Mouse (Mus musculus) spleen, adult 18-20 months (tissue): ENCODE results near the gene Bicral.
"Not testable (repeated sequence)": the region's sequence is repeated elsewhere in the genome, so short reads cannot be mapped to it uniquely, and the experiment has no call there.

Source experiments
- DNase-seq, 2 experiments: peaks; one replicate each; pipeline ENCODE4 v3.0.0; 2022; ENCODE audit warnings: mixed read lengths in 2 of 2

Bicral gene

DNA sequence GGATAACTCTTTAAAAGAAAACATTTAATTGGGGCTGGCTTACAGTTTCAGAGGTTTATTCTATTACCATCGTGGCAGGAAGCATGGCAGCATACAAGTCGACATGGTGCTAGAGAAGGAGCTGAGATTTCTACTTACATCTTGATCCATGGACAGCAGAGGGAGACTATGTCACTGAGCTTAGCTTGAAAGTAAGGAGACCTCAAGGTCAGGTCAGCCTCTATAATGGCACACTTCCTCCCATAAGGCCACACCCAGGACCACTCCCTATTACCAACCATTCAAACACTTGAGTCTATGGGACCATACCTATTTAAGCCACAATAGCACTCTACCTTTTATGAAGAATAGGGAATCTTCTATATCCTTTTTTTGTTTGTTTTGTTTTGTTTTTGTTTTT lies 65.3 kb downstream of the Bicral start:
- DNase-seq = no peak

DNA sequence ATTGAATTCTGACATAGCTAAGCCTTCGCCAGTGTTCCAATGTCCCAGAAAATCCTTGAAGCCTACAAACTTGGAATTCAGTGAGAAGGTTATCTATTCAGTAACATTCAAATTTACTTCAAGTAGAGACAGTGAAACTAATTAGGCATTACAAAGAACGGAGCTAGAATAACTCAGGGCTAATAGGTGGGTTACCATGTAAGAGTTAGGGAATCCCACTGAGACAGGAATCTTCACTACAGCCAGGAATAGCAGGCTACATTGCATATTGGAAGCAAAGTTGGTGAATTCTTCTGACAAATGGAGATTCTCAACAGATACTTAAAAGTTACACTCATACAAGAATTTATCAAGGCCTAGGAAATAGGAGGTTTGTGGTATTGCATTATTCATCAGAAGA lies 70.3 kb downstream of the Bicral start:
- DNase-seq = not testable (repeated sequence)

DNA sequence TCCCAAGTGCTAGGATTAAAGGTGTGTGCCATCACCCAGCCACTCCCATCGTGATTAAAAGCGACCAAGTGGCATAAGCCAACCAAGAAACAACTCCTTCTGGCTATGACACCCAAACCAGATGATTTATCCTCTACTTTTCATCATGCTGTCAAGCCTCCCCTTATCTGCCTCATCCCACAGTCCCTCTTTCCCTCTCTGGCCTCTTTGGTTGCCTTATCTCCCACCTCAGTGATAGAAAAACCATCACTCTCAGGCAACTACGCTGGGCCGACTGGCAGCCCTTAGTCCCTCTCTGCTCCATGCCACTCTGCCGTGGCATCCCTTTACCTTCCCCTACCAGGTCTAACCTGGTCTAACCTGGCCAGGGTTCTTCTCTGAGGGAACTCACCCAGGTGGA lies 71.3 kb downstream of the Bicral start:
- DNase-seq = no peak

DNA sequence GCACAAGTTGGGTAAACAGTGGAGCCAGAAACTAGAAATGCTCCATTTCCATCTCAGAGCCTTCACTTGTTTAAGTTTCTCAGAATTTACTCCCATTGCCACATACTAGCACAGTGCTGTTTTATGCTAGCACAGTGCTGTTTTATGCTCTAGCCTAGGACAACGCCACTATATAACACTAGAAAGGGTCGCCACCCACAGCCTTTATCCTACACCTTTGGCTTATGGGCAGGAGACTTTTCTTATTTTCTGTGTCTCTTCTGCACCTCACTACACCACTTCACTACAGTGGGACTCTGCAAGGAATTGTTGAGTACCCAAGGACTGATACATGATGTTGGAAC lies 75.1 kb downstream of the Bicral start:
- no peak for DNase-seq

- peak; percentile 84 to 90 for DNase-seq
Measured at GRCm38 (mm10) chr17:46782341-46783221, 75.7 kb downstream of the Bicral start, which contains the start of gene Rpl7l1. Gene Rpl7l1, minus strand, starts transcription at chr17:46782672.

GRCm38 (mm10) chr17:46781876-46782275 lies 76.4 kb downstream of the Bicral start:
- no peak for DNase-seq

GRCm38 (mm10) chr17:46776087-46776486 lies 82.2 kb downstream of the Bicral start:
- no peak for DNase-seq

DNA sequence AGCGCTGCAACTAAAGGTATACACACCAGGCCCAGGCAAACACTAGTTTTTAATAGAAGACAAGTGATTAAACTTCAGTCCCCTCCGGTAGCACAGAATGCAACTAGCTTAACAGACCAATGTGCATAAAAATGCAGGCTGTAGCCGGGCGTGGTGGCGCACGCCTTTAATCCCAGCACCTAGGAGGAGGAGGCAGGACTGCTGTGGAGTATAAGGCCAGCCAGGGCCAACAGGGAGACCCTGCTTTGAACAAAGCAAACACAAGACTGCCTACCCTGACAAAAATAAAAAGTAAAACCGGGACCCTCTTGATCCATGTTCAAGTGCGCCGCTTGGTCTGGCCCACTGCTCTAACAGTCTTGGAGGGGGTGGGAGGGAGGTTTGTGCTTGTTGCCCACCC lies 83.2 kb downstream of the Bicral start:
- DNase-seq = no peak

GRCm38 (mm10) chr17:46774131-46774472 lies 84.2 kb downstream of the Bicral start:
- DNase-seq = no peak

DNA sequence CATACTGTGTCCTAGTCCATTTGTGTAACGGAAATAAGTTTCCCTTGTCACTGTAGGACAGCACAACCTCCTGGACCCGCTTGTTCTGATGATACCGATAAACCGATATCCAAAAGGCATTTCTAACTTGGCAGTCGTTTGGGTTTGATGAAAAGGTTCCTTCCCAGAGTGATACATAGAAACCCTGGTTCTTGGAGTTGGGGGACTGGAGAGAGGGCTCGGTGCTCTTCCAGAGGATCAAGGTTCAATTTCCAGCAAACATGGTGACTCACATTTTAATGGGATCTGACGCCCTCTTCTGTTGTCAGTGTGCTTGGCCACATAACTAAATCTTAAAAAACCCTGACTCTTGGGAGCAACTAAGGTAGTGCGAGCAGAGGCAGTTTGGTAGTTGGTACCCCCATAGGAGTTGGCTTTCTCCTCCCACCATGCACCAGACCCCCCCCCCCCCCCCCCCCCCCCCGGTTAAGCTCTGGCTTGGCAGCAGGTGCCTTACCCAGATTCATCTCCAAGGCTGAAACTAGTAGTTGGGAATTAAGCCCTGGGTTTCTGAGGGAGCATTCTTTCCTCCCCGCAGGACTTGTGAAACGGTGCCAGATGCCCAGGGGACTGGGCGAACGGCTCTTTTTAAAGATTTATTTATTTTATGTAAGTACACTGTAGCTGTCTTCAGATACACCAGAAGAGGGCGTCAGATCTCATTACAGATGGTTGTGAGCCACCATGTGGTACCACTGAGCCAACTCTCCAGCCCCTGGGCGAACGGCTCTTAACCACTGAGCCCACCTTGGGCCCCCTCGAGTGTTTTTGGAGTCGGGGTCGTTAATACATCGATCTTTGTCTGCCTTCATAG lies 84.8 kb downstream of the Bicral start:
- DNase-seq = no peak

GRCm38 (mm10) chr17:46772404-46773277 lies 85.6 kb downstream of the Bicral start, which contains the start of gene 2310039H08Rik:
Gene 2310039H08Rik, plus strand, starts transcription at chr17:46772635.
- peak; percentile 66 to 75 for DNase-seq

DNA sequence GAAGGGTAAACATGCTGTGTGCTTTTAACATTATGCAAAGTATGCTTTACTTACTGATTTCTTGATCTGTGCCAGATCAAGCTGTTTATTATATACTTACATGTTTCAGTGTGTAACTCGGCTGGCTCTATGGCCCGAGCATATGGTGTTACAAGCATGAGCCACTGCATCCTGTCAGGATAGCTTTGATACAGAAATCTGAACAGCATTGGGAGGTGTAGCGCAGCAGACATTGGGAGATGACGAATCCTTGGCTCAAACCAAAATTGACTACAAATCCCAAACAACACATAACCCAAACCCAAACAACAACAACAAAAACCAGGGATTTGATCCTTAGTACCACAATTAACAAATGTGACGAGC lies 86.3 kb downstream of the Bicral start:
- no peak for DNase-seq

DNA sequence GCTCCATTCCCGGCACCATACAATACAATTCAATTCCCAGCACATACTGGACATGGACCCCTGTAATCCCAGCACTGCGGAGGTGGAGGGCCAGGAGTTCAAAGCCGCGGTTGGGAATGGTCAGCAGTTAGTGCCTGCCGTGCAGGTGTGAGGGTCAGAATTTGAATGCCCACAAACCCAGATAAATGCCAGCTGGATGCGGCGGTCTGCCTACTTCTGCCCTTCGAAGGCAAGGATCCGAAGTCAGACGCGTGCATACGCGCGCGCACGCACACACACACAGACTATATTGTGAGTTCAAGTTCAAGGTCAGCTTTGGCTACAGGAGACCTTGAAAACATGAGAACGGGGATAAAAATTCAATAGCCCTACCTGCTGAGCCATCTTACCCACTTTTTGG lies 86.7 kb downstream of the Bicral start:
- DNase-seq = no peak

GRCm38 (mm10) chr17:46771025-46771424 lies 87.3 kb downstream of the Bicral start:
- DNase-seq = no peak

DNA sequence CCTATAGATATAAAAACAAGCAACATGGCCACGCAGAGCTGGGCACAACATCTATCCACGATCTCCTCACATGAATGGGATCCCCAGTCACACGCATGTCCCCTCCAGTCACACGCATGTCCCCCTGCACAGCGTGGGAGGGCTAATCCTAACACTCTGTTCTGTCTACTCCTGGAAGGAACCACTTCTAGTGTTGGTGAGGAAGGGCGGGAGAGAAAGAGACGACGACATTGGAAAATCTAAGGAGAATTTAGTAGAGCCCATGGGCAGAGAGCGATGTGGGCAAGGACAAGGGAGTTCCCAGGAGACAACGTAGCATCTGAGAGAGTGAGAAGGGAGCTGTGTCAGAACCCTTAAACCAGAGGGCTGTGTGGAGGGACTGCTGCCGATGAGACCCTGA lies 87.7 kb downstream of the Bicral start:
- DNase-seq = no peak

DNA sequence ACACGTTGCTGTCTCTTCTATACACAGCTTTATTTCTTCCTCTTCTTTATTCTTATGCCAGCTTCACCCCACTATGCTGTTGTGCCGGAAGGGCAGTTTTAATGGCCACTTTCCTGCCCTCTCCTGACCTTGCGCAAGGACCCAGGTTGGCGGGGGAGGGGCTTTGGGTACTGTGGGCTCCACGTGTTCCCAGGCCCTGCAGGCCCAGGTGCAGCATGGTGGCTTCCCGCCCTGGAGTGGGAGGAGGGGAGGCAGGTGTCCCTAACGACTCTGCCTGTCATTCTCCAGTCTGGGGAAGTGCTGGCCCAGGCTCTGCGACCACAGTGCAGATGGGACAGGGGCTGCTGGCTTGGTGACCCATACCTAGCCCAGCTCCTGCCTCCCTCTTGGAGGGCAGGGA lies 90.4 kb downstream of the Bicral start:
- no peak for DNase-seq

DNA sequence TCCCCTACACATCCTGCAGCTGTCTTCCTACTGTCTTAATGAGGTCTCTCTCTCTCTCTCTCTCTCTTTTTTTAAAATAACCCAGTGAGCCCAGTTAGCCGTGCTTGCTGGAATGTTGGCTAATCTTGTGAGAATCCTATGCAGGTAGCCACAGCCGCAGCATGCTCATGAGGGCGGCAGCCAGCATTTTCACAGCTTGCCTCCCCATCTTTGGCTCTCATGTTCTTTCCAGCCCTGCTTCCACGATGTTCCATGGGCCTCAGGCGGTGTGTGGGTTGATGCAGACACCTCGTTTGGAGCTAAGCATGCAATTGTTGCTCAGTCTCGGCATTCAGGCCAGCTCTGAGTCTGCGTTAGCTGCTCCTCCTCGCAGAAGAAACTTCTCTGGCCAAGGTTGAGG lies 93.4 kb downstream of the Bicral start:
- not testable (repeated sequence) for DNase-seq

DNA sequence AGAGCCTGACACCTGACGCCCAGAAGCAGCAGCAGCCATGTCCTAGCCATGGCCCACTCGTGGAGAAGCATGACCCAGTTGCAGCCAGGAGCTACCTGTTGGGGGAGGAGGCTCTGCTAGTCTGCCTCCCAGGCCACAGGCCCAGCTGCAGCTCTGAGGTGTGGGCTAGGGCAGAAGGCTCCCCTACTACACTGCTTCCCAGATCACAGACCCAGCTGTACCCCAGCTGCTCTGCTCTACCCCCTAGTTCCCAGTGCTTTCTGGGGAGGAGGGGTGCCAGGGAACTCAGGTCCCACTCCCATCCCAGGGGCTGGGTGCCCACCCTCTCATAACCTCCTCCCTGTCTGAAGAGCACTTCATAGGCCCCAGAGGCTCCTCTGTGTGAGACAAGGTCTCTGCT lies 94.7 kb downstream of the Bicral start, which contains the start of gene Ptcra:
Gene Ptcra, minus strand, starts transcription at position 169 of the 400 bp plus-strand sequence.
- no peak for DNase-seq

GRCm38 (mm10) chr17:46758753-46759152 lies 99.5 kb downstream of the Bicral start:
- DNase-seq = no peak

- peak; percentile 93 to 96 for DNase-seq
Measured at GRCm38 (mm10) chr17:46751794-46752556, 106.3 kb downstream of the Bicral start, which contains the start of gene Cnpy3. Gene Cnpy3, minus strand, starts transcription at chr17:46752214.

DNA sequence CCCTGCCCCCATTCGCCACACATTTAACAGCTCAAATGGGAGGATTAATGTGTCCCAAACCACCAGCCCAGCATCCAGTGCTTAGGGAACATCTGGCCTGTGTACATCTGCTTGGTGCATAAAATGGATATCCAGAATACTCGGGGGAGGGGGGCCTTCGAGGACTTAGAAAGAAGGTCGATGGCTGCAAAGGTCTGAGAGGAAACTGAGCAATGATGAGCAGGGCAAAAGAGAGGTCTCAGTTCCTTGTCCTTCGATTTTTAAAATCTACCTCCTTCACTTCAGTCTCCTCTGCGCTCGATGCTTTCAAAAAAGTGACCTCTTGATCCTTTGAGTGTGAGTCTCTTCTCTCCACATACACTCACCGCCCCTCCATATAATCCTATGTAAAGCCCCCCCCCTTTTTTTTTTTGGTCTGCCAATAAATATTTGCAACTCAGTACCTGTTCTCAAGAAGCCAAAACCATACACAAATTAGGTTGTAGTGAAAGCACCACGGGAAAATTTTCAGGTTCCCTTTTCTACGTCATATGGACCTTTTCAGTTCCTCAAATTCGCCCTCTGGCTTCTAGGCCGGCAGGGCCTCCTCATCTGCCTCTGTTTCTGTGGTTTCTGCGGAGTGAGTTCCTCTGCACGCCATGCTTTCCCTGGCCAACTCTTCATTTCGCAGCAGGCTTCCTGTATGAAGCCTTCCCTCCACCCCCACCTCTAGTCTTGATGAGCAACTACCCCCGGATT lies 107.1 kb downstream of the Bicral start:
- DNase-seq = peak in 1 of 2 experiments; percentile 78
